Mouse (Mus musculus): ENCODE data around the gene Snrpn. TPM values are rescaled to one million over a fixed set of nuclear protein-coding genes. Genes with fewer than 3 reads are reported as not detected.

Gene Snrpn
- polyA plus RNA-seq (2017; shearing (Covaris generic)) = not detected

DNA sequence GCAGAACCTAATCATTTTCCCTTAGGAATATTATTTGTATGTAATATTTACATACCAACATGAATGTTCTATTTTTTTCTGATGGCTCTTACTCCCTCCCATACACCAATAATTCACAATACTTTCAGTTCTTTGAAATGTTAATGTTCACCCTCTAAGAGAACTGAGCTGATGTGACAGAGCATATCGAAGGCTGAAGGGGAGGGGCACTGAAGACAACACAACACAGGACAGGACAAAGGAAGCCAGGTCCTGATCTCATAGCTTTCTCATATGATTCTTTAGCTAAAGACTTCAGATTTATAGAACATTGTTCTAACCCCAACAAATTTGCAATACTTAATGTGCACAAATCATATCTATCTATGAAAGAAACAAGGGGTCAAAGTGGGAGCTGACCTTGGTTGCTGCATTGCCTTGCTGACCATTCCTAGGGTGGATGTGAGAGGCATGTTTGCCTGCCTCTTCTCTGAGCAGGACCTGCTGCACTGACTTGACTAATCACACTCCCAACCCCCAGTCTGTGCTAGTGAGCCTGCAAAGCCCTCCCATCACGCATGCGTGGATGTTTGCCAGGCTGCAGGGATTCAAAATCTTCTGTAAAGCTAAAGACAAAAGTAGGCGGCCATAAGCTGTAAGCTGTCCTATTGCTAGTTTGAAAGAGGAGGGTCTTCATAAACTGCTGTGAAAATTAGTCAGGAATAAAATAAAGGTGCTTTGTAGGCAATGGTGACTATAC is at the start of gene Snrpn:
Snrpn (minus strand) TSS at position 478 of the 739 bp plus-strand sequence.

DNA sequence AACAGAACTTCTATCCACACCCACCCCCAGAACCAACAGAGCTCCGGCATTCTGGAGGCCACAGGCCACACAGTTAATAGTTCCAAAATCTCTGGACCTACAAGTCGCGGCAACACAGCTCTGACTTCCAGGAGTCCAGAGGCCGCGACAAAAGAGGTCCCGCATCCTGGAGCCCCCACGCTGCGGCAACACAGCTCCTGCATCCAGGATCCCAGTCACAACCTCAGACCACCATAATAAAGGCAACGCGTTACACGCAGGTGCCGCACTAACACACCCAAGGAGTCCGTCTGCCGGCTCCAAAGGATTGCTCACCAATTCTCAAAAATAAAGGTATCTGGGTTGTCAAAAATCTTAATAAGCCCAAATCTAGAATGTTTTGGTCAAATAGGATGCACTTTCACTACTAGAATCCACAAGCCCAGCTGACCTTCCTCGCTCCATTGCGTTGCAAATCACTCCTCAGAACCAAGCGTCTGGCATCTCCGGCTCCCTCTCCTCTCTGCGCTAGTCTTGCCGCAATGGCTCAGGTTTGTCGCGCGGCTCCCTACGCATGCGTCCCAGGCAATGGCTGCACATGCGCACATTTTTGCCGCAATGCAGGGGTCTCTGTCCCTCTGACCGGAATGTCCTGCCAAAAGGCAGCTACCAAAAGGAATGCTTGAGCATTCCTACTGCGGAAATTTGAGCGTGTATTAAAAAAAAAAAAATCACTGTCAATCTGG is 135.3 kb downstream of the Snrpn start, which contains the start of the genes Snurf and Gm38393:
Snurf (minus strand) TSS at position 444 of the 725 bp plus-strand sequence.
Gm38393 (minus strand) TSS at position 459 of the 725 bp plus-strand sequence.

Other genes with a start within 250 kb of the Snrpn start
- gene Snurf, start 135.2 kb downstream of the Snrpn start, polyA plus RNA-seq (2017; shearing (Covaris generic)) = not detected
- 0.16 TPM for gene Gm38393, start 135.2 kb downstream of the Snrpn start, polyA plus RNA-seq (2017; shearing (Covaris generic))